Comparison of ENCODE assay signal across 18 mouse cellular contexts in the genomic region with DNA sequence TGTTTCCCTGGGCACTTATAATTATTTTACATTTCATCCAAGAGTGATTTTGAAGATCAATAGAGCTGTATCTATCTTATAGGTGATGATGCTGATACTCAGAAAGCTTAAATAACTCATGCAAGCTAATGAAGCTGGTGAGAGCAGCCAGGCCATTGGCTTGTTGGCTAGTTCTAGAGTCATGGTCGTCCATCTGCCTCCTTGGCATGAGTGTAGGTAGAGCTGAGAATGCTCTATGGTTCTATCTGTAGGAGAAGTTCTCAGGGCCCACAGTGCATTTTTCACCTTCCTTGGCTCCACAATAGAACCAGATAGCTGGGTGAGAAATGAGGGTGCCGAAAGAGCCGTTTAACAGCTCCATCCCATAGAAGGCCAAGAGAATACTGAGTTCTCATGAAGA.
"Had no signal": no experiment of that assay in that cellular context is flagged by ENCODE, and none has a peak within 500 bp of the region (broad histone marks: within the 10 kb centered on the region; RNA-seq: fewer than 3 reads in every experiment).

No protein-coding gene starts in this region.

- H3K9ac ChIP-seq: lung, embryonic 14.5 days; midbrain, embryonic 12.5 days; neural tube, embryonic 13.5 days; neural tube, embryonic 15.5 days had no signal

- H3K27me3 ChIP-seq: midbrain, embryonic 12.5 days; neural tube, embryonic 13.5 days; neural tube, embryonic 15.5 days had no signal

- H3K4me3 ChIP-seq: midbrain, embryonic 10.5 days; midbrain, embryonic 12.5 days; myocyte; neural tube, embryonic 13.5 days; neural tube, embryonic 15.5 days had no signal

- ATAC-seq: midbrain, embryonic 16.5 days had no signal

- DNase-seq: lung, embryonic 14.5 days; lung, postnatal 10 days; lung, postnatal 4 days; midbrain, embryonic 14.5 days; retina, postnatal 1 day; right cerebral cortex, adult 18-20 months; right cerebral cortex, postnatal 25 days; right cerebral cortex, postnatal 4 days; spleen, adult 18-20 months; thymus, adult 18-20 months; thymus, postnatal 14 days; thymus, postnatal 36 days had no signal

- H3K4me1 ChIP-seq: midbrain, embryonic 10.5 days; midbrain, embryonic 12.5 days; neural tube, embryonic 13.5 days; neural tube, embryonic 15.5 days had no signal

- H3K27ac ChIP-seq: midbrain, embryonic 10.5 days; midbrain, embryonic 12.5 days; neural tube, embryonic 13.5 days; neural tube, embryonic 15.5 days had no signal

- H3K4me2 ChIP-seq: lung, embryonic 14.5 days; midbrain, embryonic 12.5 days; neural tube, embryonic 13.5 days; neural tube, embryonic 15.5 days had no signal

- H3K9me3 ChIP-seq: midbrain, embryonic 10.5 days; midbrain, embryonic 12.5 days; neural tube, embryonic 13.5 days; neural tube, embryonic 15.5 days had no signal
